Mouse (Mus musculus) limb, embryonic 15.5 days (tissue): ENCODE results near the gene Olfr730. TPM values are rescaled to one million over a fixed set of nuclear protein-coding genes. Genes with fewer than 3 reads are reported as not detected.

Experiments used
- ATAC-seq: fragments of 200-750 bp; cut with Nextera tagmentation; 2 replicates; pipeline ENCODE4 v1.8.0; 2017; ENCODE audit warnings: low read depth, moderate TSS enrichment; ENCODE audit not compliant: insufficient number of reproducible peaks, low FRiP score, low TSS enrichment
- H3K27ac ChIP-seq: fragments of 300-500 bp; sonication (generic); 2 replicates; pipeline ENCODE4 v1.5.1; 2015; ENCODE audit warnings: moderate library complexity, mild to moderate bottlenecking, inconsistent platforms
- H3K27me3 ChIP-seq: fragments of 300-500 bp; sonication (generic); 2 replicates; pipeline ENCODE4 v1.6.1; 2015; ENCODE audit warnings: inconsistent platforms
- H3K36me3 ChIP-seq: fragments of 300-500 bp; sonication (generic); 2 replicates; pipeline ENCODE4 v1.6.1; 2015; ENCODE audit warnings: inconsistent platforms
- H3K4me1 ChIP-seq: fragments of 300-500 bp; sonication (generic); 2 replicates; pipeline ENCODE4 v1.6.1; 2015; ENCODE audit warnings: inconsistent platforms
- H3K4me2 ChIP-seq: fragments of 300-500 bp; sonication (generic); 2 replicates; pipeline ENCODE4 v1.6.1; 2015; ENCODE audit warnings: mild to moderate bottlenecking, inconsistent platforms
- H3K4me3 ChIP-seq: fragments of 300-500 bp; sonication (generic); 2 replicates; pipeline ENCODE4 v1.5.1; 2015; ENCODE audit warnings: mild to moderate bottlenecking, inconsistent platforms
- H3K9ac ChIP-seq: fragments of 300-500 bp; sonication (generic); 2 replicates; pipeline ENCODE4 v1.6.1; 2015; ENCODE audit warnings: inconsistent platforms
- H3K9me3 ChIP-seq: fragments of 300-500 bp; sonication (generic); 2 replicates; pipeline ENCODE4 v1.6.1; 2016; ENCODE audit warnings: inconsistent platforms
- WGBS: fragments of 180-500 bp; shearing (Covaris S2); methylation state at CpG from one replicate; pipeline ENCODE4 v1.1.7; 2015; 5-methylcytosine and 5-hydroxymethylcytosine counted together
- polyA plus RNA-seq: library from polyadenylated mRNA; unstranded; fragments of >200 nt; fragmentation: Nextera tagmentation; extraction: Ambion mirVana; gene quantifications from 2 replicates; pipeline ENCODE4 v1.2.1, GENCODE M21; 2015

The Olfr730 gene
- polyA plus RNA-seq, result not detected in 2 replicates

- WGBS, result 61% methylated on average over 1 of the region's 1 CpGs
Observed at GRCm38 (mm10) chr14:50188098-50188497, at the start of gene Olfr730. Gene Olfr730 (minus strand): TSS chr14:50188198.

GRCm38 (mm10) chr14:50152810-50153209 is 35.2 kb downstream of the Olfr730 start, which contains the start of gene Olfr729:
Gene Olfr729 (minus strand): TSS chr14:50152910.
- Histone ChIP-seq H3K9me3 (no peaks in the 10 kb centered on the region), H3K9ac (no peak within 1 kb of the TSS)
- no peak for ATAC-seq

More at GRCm38 (mm10) chr14:50188098-50188497, at the start of gene Olfr730:
- H3K27me3 ChIP-seq, result no peaks in the 10 kb centered on the region
- no peaks in the 10 kb centered on the region for H3K4me1 ChIP-seq
- no peak within 1 kb of the TSS for H3K9ac ChIP-seq
- no peak for ATAC-seq
- no peak within 1 kb of the TSS for H3K4me2 ChIP-seq
- H3K36me3 ChIP-seq, result no peaks in the 10 kb centered on the region
- H3K4me3 ChIP-seq, result no peak within 1 kb of the TSS
- no peak within 1 kb of the TSS for H3K27ac ChIP-seq
- no peaks in the 10 kb centered on the region for H3K9me3 ChIP-seq

GRCm38 (mm10) chr14:50142580-50142979 is 45.4 kb downstream of the Olfr730 start, which contains the start of gene Olfr728:
Gene Olfr728 (minus strand): TSS chr14:50142680.
- no peak for ATAC-seq
- Histone ChIP-seq H3K36me3 (no peaks in the 10 kb centered on the region), H3K9ac (no peak within 1 kb of the TSS), H3K4me1 (no peaks in the 10 kb centered on the region), H3K27me3 (no peaks in the 10 kb centered on the region), H3K27ac (no peak within 1 kb of the TSS), H3K4me2 (no peak within 1 kb of the TSS), H3K9me3 (no peaks in the 10 kb centered on the region), H3K4me3 (no peak within 1 kb of the TSS)
- 65% methylated on average over 5 of the region's 5 CpGs for WGBS

More at GRCm38 (mm10) chr14:50152810-50153209, 35.2 kb downstream of the Olfr730 start, which contains the start of gene Olfr729:
- Histone ChIP-seq H3K36me3 (no peaks in the 10 kb centered on the region), H3K4me1 (no peaks in the 10 kb centered on the region), H3K4me2 (no peak within 1 kb of the TSS), H3K27ac (no peak within 1 kb of the TSS), H3K27me3 (no peaks in the 10 kb centered on the region), H3K4me3 (no peak within 1 kb of the TSS)

Other genes starting within 250 kb of the Olfr730 start
- gene Olfr724, start 224.9 kb downstream of the Olfr730 start, polyA plus RNA-seq, result not detected in 2 replicates
- gene Olfr725, start 147.8 kb downstream of the Olfr730 start, polyA plus RNA-seq, result not detected in 2 replicates
- not detected in 2 replicates for gene Olfr726, start 97.2 kb downstream of the Olfr730 start, polyA plus RNA-seq
- not detected in 2 replicates for gene Olfr727, start 65.0 kb downstream of the Olfr730 start, polyA plus RNA-seq
- not detected in 2 replicates for gene Olfr728, start 45.5 kb downstream of the Olfr730 start, polyA plus RNA-seq
- gene Olfr729, start 35.3 kb downstream of the Olfr730 start, polyA plus RNA-seq, result not detected in 2 replicates
- not detected in 2 replicates for gene Olfr731, start 53.7 kb upstream of the Olfr730 start, polyA plus RNA-seq
- not detected in 2 replicates for gene Olfr732, start 96.0 kb upstream of the Olfr730 start, polyA plus RNA-seq
- not detected in 2 replicates for gene Olfr733, start 113.3 kb upstream of the Olfr730 start, polyA plus RNA-seq
- gene Olfr734, start 138.6 kb upstream of the Olfr730 start, polyA plus RNA-seq, result not detected in 2 replicates
- not detected in 2 replicates for gene Olfr735, start 160.7 kb upstream of the Olfr730 start, polyA plus RNA-seq
- gene Tlr11, start 169.7 kb upstream of the Olfr730 start, polyA plus RNA-seq, result not detected in 2 replicates
- not detected in 2 replicates for gene Olfr736, start 193.0 kb upstream of the Olfr730 start, polyA plus RNA-seq
- gene Olfr738, start 219.4 kb upstream of the Olfr730 start, polyA plus RNA-seq, result not detected in 2 replicates
- gene Olfr739, start 230.4 kb upstream of the Olfr730 start, polyA plus RNA-seq, result not detected in 2 replicates